Mouse (Mus musculus) B cell, adult (primary cell): ENCODE results near the gene Gm10518. TPM values are rescaled to one million over a fixed set of nuclear protein-coding genes. Genes with fewer than 3 reads are reported as not detected.

Source experiments
- total RNA-seq: library from RNA; stranded (reverse); gene quantifications from 4 replicates; pipeline ENCODE4 v1.2.4, GENCODE M21; 2023; ENCODE audit not compliant: inconsistent age

Gene Gm10518
- total RNA-seq: 0.39 TPM in 2 of 4 replicates, not detected in the others

DNA sequence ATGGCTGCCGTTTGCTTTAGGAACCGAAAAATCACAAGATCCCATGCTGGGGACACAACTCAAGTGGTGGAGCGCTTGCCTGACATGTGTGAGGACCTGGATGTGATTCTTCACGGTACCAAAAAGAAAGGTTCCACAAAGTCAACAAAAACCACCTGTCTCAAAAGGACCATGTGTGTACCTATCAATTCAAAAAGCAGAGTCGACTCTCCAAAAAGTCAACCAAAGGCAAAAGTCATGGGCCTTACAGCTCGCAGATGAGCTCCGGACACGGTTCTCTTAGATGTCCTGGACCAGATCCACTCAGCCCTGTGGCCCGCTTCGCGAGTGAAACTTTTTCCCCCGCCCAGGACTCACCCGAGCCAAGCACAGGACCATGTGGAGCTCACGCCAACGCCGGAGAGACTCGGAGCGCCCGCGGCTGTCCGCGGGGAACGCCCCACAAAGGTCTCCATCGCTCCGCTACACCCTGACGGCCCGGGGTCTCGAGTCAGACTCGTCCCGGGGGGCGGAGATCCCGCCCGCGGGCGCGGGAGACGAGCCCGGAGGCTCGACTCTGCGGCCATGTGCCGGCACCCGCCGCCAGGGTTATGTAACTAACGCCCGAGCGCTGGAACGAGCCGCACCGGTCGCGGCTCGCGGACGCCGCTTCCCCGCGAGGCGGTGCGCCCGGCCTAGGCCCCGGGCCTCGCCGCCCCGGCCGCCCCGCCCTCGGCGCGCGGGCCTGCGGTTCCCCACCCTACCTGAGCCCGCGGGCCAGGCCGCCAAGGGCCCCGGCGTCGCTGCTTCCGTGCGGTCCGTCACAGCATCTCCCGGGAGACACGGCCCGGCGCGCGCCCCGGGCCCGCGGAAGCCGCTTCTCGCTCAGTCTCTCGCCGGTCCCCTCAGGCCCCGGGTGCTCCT is at the start of gene Gm10518:
Gene Gm10518 (plus strand): TSS at position 767 of the 903 bp plus-strand sequence.

DNA sequence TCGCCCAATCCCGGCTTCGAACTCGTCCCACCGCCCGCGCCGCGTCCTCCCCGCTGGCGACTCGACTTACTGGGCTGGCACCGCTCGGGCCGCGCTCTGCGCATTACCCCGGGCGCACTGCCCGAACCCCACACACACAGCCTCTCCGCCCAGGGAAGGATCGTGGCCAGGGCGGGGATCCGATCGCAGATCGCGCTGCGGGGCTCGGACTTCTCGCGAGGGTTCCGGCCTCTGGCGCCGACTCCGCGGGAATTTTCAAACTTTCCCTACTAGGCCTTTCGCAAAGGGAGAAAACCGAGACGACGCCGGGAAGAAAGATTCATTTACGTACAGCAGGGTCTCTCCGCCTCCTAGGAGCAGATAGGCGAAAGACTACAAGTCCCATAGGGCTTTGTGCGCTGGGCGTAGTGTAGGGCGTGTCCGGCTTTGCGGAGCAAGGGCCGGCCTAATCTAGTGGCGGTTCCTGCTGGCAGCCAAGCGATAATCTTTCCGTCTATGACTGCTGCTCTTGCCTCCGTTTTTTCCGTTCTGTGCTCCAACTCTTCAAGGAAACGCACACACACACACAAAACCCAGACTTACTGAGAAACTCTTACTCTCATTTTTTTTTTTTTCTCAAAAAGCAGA is 450 bp downstream of the Gm10518 start, which contains the start of gene Ahctf1:
Gene Ahctf1 (minus strand): TSS at position 168 of the 627 bp plus-strand sequence.

Other genes with a start within 250 kb of the Gm10518 start
- gene Sccpdh, start 135.2 kb upstream of the Gm10518 start, total RNA-seq: 3.4 to 4.5 TPM (median 4.1 TPM) in 4 replicates
- not detected in 4 replicates for gene Kif28, start 58.1 kb upstream of the Gm10518 start, total RNA-seq
- 110 to 127 TPM (median 121 TPM) in 4 replicates for gene Ahctf1, start 304 bp downstream of the Gm10518 start, total RNA-seq
- 0.58 to 1.1 TPM (median 0.77 TPM) in 4 replicates for gene Cdc42bpa, start 157.1 kb downstream of the Gm10518 start, total RNA-seq